Mouse (Mus musculus) heart, embryonic 13.5 days (tissue): ENCODE results near the gene Inha. TPM values are rescaled to one million over a fixed set of nuclear protein-coding genes. Genes with fewer than 3 reads are reported as not detected.

Experiments
- ATAC-seq: fragments of 200-750 bp; cut with Nextera tagmentation; 2 replicates; pipeline ENCODE4 v1.8.0; 2017; ENCODE audit warnings: moderate TSS enrichment; ENCODE audit not compliant: insufficient number of reproducible peaks, low FRiP score, low TSS enrichment; ENCODE audit errors: extremely low read depth
- H3K27ac ChIP-seq: fragments of 300-500 bp; sonication (generic); replicated peaks from 2 replicates; pipeline ENCODE4 v1.5.1; 2015; ENCODE audit warnings: moderate library complexity, mild to moderate bottlenecking, inconsistent platforms
- H3K27me3 ChIP-seq: fragments of 300-500 bp; sonication (generic); replicated peaks from 2 replicates; pipeline ENCODE4 v1.6.1; 2015; ENCODE audit warnings: mild to moderate bottlenecking, inconsistent platforms
- H3K36me3 ChIP-seq: fragments of 300-500 bp; sonication (generic); 2 replicates; pipeline ENCODE4 v1.6.1; 2015; ENCODE audit warnings: mild to moderate bottlenecking, inconsistent platforms
- H3K4me1 ChIP-seq: fragments of 300-500 bp; sonication (generic); 2 replicates; pipeline ENCODE4 v1.6.1; 2015; ENCODE audit warnings: inconsistent platforms
- H3K4me2 ChIP-seq: fragments of 300-500 bp; sonication (generic); 2 replicates; pipeline ENCODE4 v1.6.1; 2015; ENCODE audit warnings: inconsistent platforms, mild to moderate bottlenecking, moderate library complexity
- H3K4me3 ChIP-seq: fragments of 300-500 bp; sonication (generic); 2 replicates; pipeline ENCODE4 v1.5.1; 2015; ENCODE audit warnings: moderate library complexity, mild to moderate bottlenecking, inconsistent platforms
- H3K9ac ChIP-seq: fragments of 300-500 bp; sonication (generic); 2 replicates; pipeline ENCODE4 v1.6.1; 2015; ENCODE audit warnings: inconsistent platforms, mild to moderate bottlenecking, moderate library complexity
- H3K9me3 ChIP-seq: fragments of 300-500 bp; sonication (generic); 2 replicates; pipeline ENCODE4 v1.6.1; 2016; ENCODE audit warnings: inconsistent platforms
- WGBS: fragments of 180-500 bp; shearing (Covaris S2); methylation state at CpG from one replicate; pipeline ENCODE4 v1.1.7; 2015; ENCODE audit warnings: mixed read lengths; 5-methylcytosine and 5-hydroxymethylcytosine counted together
- polyA plus RNA-seq: library from polyadenylated mRNA; unstranded; fragments of >200 nt; fragmentation: Nextera tagmentation; extraction: Ambion mirVana; gene quantifications from 2 replicates; pipeline ENCODE4 v1.2.1, GENCODE M21; 2015

Inha gene
- polyA plus RNA-seq, 1 experiment from 2014 or later: 6.0 TPM

GRCm38 (mm10) chr1:75505956-75506831, 683 bp upstream of the Inha start, which contains the start of gene Obsl1:
TSS of gene Obsl1 (minus strand) at chr1:75506452.
- WGBS: under 1% methylated on average over 65 of the region's 65 CpGs
- peaks cover 63% of the 10 kb centered on the region for H3K4me1 ChIP-seq
- no peaks in the 10 kb centered on the region for H3K27me3 ChIP-seq

DNA sequence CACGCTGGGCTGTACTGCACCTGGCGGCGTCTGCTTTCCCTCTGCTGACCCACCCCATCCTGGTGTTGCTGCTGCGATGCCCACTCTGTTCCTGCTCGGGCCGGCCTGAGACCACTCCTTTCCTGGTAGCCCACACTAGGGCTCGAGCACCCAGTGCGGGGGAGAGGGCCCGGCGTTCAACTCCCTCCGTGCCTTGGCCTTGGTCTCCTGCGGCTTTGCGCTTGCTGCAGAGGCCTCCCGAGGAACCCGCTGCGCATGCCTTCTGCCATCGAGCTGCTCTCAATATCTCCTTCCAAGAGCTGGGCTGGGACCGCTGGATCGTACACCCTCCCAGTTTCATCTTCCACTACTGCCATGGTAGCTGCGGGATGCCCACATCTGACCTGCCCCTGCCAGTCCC, 2.7 kb downstream of the Inha start:
- 42% methylated on average over 20 of the region's 20 CpGs for WGBS
- H3K9ac ChIP-seq: peak overlapping the region; percentile 50; the same call in 1 of the 2 replicates
- peaks cover 66% of the 10 kb centered on the region for H3K4me1 ChIP-seq

More at GRCm38 (mm10) chr1:75505956-75506831, 683 bp upstream of the Inha start, which contains the start of gene Obsl1:
- H3K9me3 ChIP-seq: no peaks in the 10 kb centered on the region
- H3K27ac ChIP-seq: peak within 1 kb of the TSS; percentile 100
- ATAC-seq: peak; percentile 81
- H3K36me3 ChIP-seq: peaks cover 38% of the 10 kb centered on the region
- H3K9ac ChIP-seq: peak within 1 kb of the TSS; percentile 100
- peak within 1 kb of the TSS; percentile 91 for H3K4me2 ChIP-seq
- H3K4me3 ChIP-seq: peak within 1 kb of the TSS; percentile 97

DNA sequence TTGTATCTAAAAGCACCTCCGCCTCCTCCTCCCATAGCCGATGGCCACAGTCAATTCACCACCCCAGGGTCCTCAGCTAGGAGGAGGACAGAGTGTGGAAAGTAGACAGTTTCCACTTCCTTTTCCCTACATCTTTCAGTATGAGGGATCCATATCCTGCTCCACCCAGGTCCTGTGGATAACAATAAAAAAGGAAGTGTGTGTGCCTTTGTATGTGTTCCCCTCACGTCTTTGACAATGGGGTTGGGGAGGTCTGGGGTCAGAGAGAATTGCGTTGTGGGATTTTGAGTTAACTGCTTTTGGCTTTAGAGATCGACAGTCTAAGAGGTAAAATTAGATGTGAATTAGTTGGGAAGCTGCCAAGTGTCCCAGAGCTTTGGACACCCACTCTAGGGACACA, 3.3 kb downstream of the Inha start:
- H3K9ac ChIP-seq: 0 out of 2 replicates have a peak overlapping the region, but pooled peaks have one; percentile 50
- H3K9me3 ChIP-seq: no peaks in the 10 kb centered on the region
- no peak overlapping the region for H3K4me3 ChIP-seq
- WGBS: 48% methylated on average over 5 of the region's 5 CpGs
- ATAC-seq: no peak
- peak overlapping the region; percentile 96 for H3K27ac ChIP-seq
- H3K36me3 ChIP-seq: no peaks in the 10 kb centered on the region
- H3K27me3 ChIP-seq: no peaks in the 10 kb centered on the region
- peaks cover 65% of the 10 kb centered on the region for H3K4me1 ChIP-seq
- H3K4me2 ChIP-seq: peak overlapping the region; percentile 10; the same call in 1 of the 2 replicates

More for the DNA sequence above, 2.7 kb downstream of the Inha start:
- no peak for ATAC-seq
- peaks cover 4% of the 10 kb centered on the region; the same call in 1 of the 2 replicates for H3K36me3 ChIP-seq
- H3K27ac ChIP-seq: peak overlapping the region; percentile 96
- no peak overlapping the region for H3K4me3 ChIP-seq
- H3K9me3 ChIP-seq: no peaks in the 10 kb centered on the region
- H3K27me3 ChIP-seq: no peaks in the 10 kb centered on the region
- 0 out of 2 replicates have a peak overlapping the region, but pooled peaks have one; percentile 10 for H3K4me2 ChIP-seq

GRCm38 (mm10) chr1:75511437-75512210, 4.7 kb downstream of the Inha start:
- no peaks in the 10 kb centered on the region for H3K27me3 ChIP-seq
- WGBS: 26% methylated on average over 4 of the region's 4 CpGs
- peak overlapping the region; percentile 4 for H3K9ac ChIP-seq
- no peak overlapping the region for H3K4me3 ChIP-seq
- no peaks in the 10 kb centered on the region for H3K36me3 ChIP-seq
- peak overlapping the region; percentile 96 for H3K27ac ChIP-seq
- H3K9me3 ChIP-seq: no peaks in the 10 kb centered on the region
- peak overlapping the region; percentile 4; the same call in 1 of the 2 replicates for H3K4me2 ChIP-seq
- ATAC-seq: peak; percentile 26; the same call in 1 of the 2 replicates
- H3K4me1 ChIP-seq: peaks cover 73% of the 10 kb centered on the region

DNA sequence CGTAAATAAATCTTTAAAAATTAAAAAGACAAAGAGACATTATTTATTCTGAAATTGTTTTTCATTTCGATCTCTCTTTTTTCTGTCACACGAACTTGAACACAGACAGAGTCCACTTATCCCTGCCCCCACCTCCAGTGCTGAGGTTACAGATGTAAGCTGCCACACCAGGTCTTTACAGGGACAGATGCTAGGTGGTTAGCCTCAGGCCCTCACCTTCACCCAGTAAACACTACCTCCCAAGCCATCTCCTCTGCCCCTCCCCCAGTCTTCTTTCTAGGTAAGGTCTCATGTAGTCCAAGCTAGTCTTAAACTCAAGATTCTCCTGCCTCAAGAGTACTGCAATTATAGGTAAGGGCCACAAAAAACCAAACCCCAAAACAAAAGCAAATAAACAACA, 5.7 kb downstream of the Inha start:
- Histone ChIP-seq H3K36me3 (no peaks in the 10 kb centered on the region), H3K4me3 (no peak overlapping the region), H3K9ac (no peak overlapping the region), H3K4me1 (peaks cover 73% of the 10 kb centered on the region), H3K4me2 (no peak overlapping the region), H3K27ac (peak overlapping the region; percentile 96), H3K9me3 (no peaks in the 10 kb centered on the region), H3K27me3 (no peaks in the 10 kb centered on the region)
- no peak for ATAC-seq
- WGBS: 81% methylated on average over 3 of the region's 3 CpGs

DNA sequence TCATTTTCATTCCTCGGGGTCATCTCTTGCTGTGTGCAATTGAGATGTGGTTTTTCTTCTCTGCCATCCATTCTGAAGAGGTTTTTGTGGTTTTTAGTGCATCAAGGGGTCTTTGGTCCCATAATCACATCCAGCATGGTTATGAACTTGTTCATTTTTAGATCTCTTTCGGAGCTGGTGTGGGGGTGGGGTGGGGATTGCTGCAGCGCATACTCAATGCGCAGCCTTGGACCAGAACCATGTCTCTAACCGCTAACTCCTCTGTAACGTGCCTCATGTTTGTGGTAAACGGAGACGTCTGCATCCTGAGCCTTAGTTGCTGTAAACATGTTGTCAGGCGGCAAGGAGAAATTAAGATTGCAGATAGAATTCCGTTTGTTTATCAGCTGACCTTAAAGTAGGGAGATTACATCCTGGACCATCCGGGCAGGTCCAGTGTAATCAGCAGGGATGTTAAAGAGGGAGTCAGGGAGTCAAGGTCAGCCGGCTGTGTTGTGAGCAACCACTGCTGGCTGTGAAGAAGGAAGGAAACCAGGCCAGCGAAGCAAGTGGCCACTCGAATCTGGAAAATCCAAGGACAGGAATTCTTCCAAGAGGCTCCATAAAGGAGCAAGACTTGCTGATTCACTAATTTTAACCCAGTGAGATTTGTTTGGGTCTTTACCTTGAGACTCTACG, 10.0 kb downstream of the Inha start:
- peaks cover 68% of the 10 kb centered on the region for H3K4me1 ChIP-seq
- WGBS: 45% methylated on average over 15 of the region's 15 CpGs
- no peaks in the 10 kb centered on the region for H3K36me3 ChIP-seq
- peak overlapping the region; percentile 70 for H3K27ac ChIP-seq
- H3K9ac ChIP-seq: 0 out of 2 replicates have a peak overlapping the region, but pooled peaks have one; percentile 44
- ATAC-seq: no peak
- no peaks in the 10 kb centered on the region for H3K27me3 ChIP-seq
- no peak overlapping the region for H3K4me2 ChIP-seq
- no peaks in the 10 kb centered on the region for H3K9me3 ChIP-seq
- no peak overlapping the region for H3K4me3 ChIP-seq

- Histone ChIP-seq H3K36me3 (no peaks in the 10 kb centered on the region), H3K9ac (no peak overlapping the region), H3K9me3 (no peaks in the 10 kb centered on the region), H3K4me3 (no peak overlapping the region), H3K27ac (peak overlapping the region; percentile 28; the same call in 1 of the 2 replicates), H3K27me3 (no peaks in the 10 kb centered on the region), H3K4me1 (peaks cover 63% of the 10 kb centered on the region), H3K4me2 (no peak overlapping the region)
- ATAC-seq: no peak
- WGBS: 49% methylated on average over 4 of the region's 4 CpGs
These were observed 11.1 kb downstream of the Inha start for GRCm38 (mm10) chr1:75517984-75518383.

- Histone ChIP-seq H3K9me3 (no peaks in the 10 kb centered on the region), H3K27ac (peak overlapping the region; percentile 28; the same call in 1 of the 2 replicates), H3K4me1 (peaks cover 59% of the 10 kb centered on the region), H3K36me3 (no peaks in the 10 kb centered on the region), H3K9ac (no peak overlapping the region), H3K27me3 (no peaks in the 10 kb centered on the region), H3K4me2 (no peak overlapping the region), H3K4me3 (no peak overlapping the region)
- 92% methylated on average over 4 of the region's 4 CpGs for WGBS
- ATAC-seq: no peak
These were observed 11.6 kb downstream of the Inha start for GRCm38 (mm10) chr1:75518427-75518826.

DNA sequence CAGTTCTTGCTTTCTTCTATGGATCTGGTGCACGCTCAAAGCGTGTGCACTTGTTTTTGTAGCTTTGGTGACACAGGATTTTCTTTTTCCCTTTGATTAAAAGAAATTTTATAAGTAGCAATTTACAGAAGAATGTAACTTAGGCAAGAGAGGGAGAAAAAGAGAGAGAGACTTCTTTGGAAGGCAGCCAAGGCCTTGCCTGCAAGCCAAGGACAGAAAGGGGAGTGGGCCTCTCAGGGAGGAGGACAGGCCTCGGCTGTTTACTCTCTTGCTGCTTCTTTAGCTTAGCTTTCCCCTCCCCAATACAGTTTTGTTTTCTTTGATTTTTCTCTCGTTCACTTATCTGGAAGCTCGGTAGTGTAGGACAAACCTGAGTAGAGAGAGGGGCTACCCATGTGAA, 12.7 kb downstream of the Inha start:
- H3K27me3 ChIP-seq: no peaks in the 10 kb centered on the region
- WGBS: 51% methylated on average over 5 of the region's 5 CpGs
- no peaks in the 10 kb centered on the region for H3K9me3 ChIP-seq
- 0 out of 2 replicates have a peak, but pooled peaks cover under 1% of the 10 kb centered on the region for H3K36me3 ChIP-seq
- H3K27ac ChIP-seq: peak overlapping the region; percentile 99
- ATAC-seq: no peak
- H3K9ac ChIP-seq: peak overlapping the region; percentile 57; the same call in 1 of the 2 replicates
- peaks cover 58% of the 10 kb centered on the region for H3K4me1 ChIP-seq
- peak overlapping the region; percentile 18; the same call in 1 of the 2 replicates for H3K4me2 ChIP-seq
- H3K4me3 ChIP-seq: no peak overlapping the region

GRCm38 (mm10) chr1:75521321-75522031, 14.6 kb downstream of the Inha start, which contains the start of gene Stk11ip:
TSS of gene Stk11ip (plus strand) at chr1:75521529.
- H3K4me2 ChIP-seq: peak within 1 kb of the TSS; percentile 80
- H3K4me3 ChIP-seq: peak within 1 kb of the TSS; percentile 70
- ATAC-seq: peak; percentile 90
- H3K27ac ChIP-seq: peak within 1 kb of the TSS; percentile 99
- WGBS: under 1% methylated on average over 46 of the region's 46 CpGs
- peaks cover 45% of the 10 kb centered on the region for H3K4me1 ChIP-seq
- no peaks in the 10 kb centered on the region for H3K9me3 ChIP-seq
- peaks cover 18% of the 10 kb centered on the region for H3K36me3 ChIP-seq
- no peaks in the 10 kb centered on the region for H3K27me3 ChIP-seq
- H3K9ac ChIP-seq: peak within 1 kb of the TSS; percentile 78
